Mouse (Mus musculus) adrenal gland, adult 8-10 months (tissue): Measurements from ENCODE around the gene Gdf5. TPM values are rescaled to one million over a fixed set of nuclear protein-coding genes. Genes with fewer than 3 reads are reported as not detected.
"Not testable (repeated sequence)": the region's sequence is repeated elsewhere in the genome, so short reads cannot be mapped to it uniquely, and the experiment has no call there.

Experiments
- DNase-seq: peaks from one replicate; pipeline ENCODE4 v3.0.0; 2022
- total RNA-seq, 4 experiments: library from RNA; stranded (reverse); gene quantifications; 2 replicates each; pipeline ENCODE4 v1.2.4; 2022

Gene Gdf5
- total RNA-seq, 4 experiments from 2014 or later: 0.18 to 0.77 (median 0.48) TPM

DNA sequence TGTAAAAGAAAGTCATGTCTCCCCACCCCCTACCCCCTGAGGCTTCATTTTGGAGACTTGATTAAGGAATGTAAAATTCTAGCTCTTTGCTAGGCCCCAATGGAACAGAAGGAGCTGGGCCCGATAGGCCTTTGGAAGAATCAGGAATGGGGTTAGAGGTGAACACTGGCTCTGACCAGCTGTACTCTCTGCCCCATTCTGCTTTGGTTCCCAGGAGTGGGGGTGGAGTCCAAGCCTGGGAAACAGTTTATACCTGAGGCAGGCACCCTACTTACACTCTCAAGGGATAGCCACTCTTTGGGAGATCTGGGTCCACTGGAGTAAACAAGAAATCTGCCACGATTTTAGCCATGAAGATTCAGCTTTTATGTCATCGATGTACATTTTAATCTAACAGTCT is 4.5 kb downstream of the Gdf5 start, which contains the start of gene Gm15557:
Gm15557 (plus strand) TSS at position 48 of the 400 bp plus-strand sequence.
- DNase-seq: no peak

DNA sequence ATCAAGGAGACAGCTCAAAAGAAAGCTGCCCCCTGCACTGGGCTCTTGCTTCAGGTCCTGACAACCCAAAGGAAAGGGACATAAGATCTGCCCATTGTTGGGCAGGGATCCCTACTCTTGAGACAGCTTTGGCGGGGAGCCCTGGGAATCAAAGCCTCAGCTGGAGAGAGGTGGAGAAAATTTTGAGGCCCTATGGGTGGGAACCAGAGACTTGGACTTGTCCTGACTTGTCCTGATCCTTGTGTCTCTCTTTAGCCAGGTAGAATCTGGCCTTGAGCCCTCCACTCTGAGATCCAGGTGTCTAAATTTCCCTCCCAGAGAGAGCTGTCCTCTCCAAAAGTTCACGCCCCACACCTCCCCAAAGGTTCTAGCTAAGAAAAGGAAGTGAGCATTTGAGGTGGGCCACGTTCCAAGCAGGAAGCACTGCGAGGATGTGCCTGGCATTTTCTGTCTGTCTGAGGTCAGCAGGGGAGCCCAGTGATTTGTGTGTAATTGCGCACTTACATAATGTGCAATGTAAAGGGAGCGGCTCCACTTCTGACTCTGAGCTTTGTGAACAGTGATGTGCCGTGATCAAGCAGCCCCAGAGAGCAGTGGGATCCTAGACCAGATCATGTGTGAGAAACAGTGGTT is 5.2 kb downstream of the Gdf5 start:
- no peak for DNase-seq

DNA sequence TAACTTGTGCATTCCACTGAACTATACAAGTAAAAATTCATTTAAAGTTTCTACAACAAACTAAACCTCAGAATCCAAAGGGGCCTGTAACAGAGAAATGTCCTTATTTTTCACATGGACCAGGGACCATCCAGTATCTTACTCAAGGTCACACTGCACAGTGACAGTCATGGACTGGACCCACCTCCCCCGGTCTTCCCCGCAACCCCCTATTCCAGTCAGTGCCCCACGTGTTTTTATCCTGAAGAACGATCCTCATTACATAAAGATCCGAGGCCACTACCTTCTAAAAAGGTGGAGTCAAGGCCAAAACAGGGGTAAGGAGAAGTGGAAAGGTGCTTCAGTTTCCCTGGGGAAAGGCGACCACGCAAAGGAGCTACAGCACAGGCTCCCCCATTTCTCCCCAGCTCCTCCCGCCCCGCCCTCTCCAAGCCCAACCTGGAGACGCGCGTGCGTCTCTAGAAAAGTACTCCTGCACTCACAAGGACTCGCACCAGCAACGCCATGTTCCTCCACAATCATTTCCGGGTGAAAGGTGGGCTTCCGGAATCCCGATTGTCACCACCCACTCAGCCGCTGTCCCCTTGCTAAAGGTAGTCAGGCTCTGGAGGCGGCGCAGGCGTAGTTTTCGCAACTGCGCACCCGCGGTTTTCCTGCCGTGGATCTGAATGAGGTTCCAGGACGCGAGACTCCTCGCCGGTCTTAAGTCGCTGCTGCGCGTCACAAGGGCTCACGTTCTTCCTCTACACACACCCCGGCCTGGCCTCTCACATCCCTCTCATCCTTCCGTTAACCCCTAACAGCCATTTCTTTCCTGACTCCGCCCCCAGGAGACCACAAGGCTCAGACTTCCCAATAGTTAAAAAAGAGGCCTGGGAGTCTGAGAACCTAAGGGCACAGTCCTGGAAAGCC is 15.4 kb downstream of the Gdf5 start, which contains the start of gene Uqcc1:
Uqcc1 (minus strand) TSS at position 780 of the 912 bp plus-strand sequence.
- DNase-seq: peak; percentile 94

DNA sequence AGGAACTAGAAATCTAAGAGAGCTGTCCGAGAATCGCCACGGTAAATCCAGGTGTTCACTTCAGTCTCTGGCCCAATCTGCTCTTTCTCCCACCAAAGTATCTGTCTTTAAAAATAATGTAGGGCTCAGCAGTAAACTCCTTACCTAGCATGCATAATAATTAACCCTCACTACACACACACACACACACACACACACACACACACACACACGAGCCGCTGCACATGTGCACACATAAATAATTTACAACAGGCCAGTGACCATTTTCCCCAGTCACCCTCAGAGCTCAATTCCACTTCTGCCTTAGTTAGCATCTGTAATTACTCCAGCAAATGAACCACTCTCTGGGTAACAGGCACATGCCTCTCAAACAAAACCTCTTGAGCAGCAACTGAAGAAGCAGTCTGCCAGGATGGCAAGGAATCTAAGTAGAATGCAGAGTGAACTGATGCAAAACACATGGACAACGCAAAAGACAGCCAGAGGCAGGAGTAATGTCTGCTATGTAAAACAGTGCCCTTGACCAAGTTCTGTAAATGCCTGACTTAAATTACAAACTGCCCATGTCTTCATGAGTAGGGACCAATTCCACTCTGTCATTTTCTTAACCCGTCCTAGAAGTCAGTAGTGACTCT is 16.3 kb downstream of the Gdf5 start:
- DNase-seq: no peak

DNA sequence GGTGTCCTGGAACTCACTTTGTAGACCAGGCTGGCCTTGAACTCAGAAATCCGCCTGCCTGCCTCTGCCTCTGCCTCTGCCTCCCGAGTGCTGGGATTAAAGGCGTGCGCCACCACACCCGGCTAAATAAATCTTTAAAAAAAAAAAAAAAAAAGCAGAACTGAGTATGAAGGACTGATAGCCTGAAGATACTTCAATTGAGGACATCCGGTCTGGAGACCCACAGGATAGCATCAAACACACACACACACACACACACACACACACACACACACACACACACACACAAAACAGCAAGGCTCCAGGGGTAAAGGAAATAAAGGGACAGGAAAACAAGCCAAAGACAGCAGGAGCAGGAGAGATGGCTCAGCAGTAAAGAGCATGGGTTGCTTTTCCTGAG is 20.0 kb downstream of the Gdf5 start:
- not testable (repeated sequence) for DNase-seq

DNA sequence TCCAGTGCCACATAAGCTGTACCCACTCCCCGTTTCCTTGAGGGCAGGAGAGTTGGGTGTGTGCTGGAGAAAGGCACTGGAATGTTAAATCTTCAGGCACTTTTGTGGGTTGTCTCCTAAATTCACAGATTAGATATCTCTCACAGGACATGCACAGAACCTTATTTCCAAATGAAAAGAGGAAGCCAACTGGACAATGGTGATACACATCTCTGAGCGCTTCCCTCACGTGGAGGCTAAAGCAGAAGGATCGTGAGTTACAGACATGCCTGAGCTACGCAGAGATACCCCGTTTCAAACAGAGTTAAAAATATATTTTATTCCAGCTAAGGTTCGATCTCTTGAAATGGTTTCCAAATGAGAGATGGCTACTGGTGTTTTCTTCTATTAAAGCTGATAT is 22.0 kb downstream of the Gdf5 start:
- no peak for DNase-seq

DNA sequence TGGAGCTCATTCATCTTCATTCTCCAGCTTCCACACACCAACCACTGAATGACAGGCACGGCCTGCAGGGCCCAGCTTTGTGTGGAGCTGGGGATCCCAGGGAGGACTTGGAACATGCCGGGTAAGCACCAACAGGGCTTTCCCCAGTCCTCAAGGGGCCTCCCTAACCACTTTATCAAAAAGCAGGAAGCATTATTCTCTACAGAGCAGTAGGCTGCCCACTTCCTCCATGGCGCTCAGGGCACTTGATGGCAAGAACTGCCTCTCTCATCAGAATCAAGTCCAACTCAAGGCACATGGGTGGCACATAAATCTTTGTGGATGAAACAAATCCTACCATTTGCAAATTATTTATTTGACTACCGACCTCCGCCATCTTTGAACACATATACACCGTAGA is 30.5 kb downstream of the Gdf5 start:
- DNase-seq: no peak

DNA sequence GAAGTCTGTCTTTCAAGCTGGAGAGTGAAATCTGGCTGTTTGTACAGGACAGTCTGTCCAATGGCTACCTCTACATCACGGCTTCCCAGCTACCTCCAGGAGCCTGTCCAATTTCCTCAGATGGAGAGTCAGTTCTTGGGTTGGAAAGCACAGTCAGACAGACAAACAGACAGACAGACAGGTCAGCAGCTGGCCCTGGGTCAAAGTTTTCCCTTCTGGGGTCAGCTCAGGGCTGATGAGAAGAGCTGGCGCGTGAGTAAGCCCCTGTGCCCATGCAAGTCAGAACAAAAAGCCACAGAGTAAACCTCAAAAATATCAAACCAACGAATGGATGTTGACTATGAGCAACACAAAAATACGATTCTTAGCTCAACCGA is 41.5 kb downstream of the Gdf5 start:
- DNase-seq: no peak

DNA sequence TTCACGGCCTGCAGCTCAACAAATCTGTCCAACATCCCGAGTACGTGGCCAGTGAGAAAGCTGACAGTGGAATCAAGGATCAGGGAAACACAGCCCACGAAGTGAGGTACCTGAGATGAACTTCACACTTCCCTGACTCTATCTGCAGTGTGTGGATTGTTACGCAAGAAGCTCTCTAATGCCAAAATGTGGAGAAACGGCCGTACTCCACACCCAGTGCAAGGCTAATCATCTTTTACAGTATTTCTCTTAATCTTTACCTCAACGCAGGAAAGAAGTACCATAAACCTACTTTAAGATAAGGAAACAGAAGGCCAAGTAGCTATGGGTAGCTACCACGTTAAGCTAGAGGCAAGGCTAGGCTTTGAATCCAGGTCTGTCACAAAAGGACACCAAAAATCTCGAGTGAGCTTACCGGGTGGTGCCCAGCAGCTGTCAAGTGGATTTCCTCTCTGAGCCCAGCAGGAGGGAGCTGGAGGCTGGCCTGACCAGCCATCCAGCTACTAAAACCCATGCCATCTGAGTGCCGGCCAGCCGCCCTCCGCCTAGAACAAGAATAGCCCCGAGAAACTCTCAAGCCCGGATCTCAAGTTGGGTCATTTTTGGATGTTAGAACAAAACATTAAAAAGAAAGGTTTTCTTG is 42.1 kb downstream of the Gdf5 start:
- DNase-seq: no peak

DNA sequence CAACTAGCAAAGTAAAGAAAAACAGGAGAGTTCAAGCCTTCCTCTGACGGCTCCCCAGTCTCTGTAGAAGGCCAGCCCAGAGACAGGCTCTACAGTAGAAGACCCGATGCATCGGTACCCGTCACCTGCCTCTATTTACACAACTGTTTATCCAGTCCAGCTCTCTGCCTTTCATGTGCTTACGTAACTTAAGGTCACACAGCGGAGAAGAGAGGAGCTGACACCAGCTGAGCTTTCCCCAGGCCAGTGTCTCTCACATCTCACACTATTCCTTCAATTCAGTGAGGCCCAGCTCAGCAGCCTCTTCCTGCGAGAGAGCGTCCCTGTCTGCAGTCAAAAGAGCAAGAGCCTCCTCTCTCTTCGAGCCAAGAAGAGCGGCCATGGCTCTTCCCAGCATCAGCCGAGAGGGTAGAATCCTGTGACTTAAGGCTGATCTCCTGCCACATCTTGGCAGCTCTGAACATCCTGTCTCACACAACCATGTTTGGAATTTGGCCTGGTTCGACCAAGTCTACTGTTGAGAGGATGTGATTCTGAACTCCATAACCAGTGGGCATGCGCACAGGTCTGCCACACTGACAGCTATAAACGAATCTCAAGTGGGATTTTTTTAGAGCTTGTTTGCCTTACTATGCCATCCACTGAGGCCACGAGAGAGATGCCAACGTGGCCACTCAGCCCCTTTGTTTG is 50.0 kb downstream of the Gdf5 start:
- no peak for DNase-seq

DNA sequence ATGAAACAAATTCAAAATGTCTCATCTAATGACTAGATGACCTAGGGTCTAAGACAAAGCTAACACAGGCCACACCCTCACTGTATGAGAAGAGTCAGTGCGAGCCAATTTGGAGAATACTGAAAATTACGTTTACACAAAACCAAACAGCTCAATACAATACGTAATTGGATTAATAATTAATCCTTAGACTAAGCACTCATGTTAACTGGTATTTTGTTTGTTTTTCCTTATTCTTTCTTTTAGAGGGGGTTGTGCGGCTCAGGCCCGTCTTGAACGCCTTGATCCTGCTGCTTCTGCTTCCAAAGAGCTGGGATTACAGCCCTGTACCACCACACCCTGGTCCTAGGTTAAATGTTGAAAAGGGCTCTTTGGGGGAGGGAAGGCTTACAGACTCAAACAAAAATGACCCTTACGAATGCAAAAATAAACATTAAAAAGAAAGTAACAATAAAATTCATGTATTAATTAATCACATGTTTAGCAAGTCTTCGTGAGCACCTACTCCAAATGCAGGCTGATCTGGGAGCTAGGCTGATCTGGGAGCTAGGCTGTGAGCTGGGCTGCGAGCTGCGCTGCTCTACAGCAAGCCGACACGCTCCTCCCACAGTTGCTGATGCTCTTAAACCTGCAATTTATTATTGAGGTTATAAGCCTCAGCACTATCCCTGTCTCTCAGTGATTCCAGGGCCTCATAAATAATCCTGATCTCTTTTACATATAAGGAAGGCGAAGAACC is 50.7 kb downstream of the Gdf5 start:
- DNase-seq: no peak

Other genes starting within 250 kb of the Gdf5 start
- 10 to 100 TPM; 41.1 to 65.1 (median 54.5) TPM for gene Edem2, start 215.9 kb downstream of the Gdf5 start, total RNA-seq
- not detected for gene Gm17581, start 209.5 kb downstream of the Gdf5 start, total RNA-seq
- gene Procr, start 194.2 kb downstream of the Gdf5 start, total RNA-seq: 10 to 100 TPM; 26.6 to 47.2 (median 39.0) TPM
- 1 to 10 TPM; 1.2 to 4.5 (median 2.6) TPM for gene Mmp24, start 170.0 kb downstream of the Gdf5 start, total RNA-seq
- gene BC029722, start 125.9 kb downstream of the Gdf5 start, total RNA-seq: 100 to 1,000 TPM; 285 to 331 (median 289) TPM
- gene Eif6, start 118.4 kb downstream of the Gdf5 start, total RNA-seq: 100 to 1,000 TPM; 139 to 179 (median 160) TPM
- under 1 TPM in 3 of 4 experiments, not detected in 1; 0.06 to 0.15 (median 0.10) TPM for gene Fam83c, start 110.5 kb downstream of the Gdf5 start, total RNA-seq
- gene Uqcc1, start 15.1 kb downstream of the Gdf5 start, total RNA-seq: 100 to 1,000 TPM; 123 to 147 (median 135) TPM
- not detected for gene Gm15557, start 4.6 kb downstream of the Gdf5 start, total RNA-seq
- gene Cep250, start 11.1 kb upstream of the Gdf5 start, total RNA-seq: 10 to 100 TPM; 12.6 to 27.5 (median 19.7) TPM
- 1 to 10 TPM; 1.3 to 6.1 (median 3.5) TPM for gene 6430550D23Rik, start 62.6 kb upstream of the Gdf5 start, total RNA-seq
- gene Ergic3, start 62.7 kb upstream of the Gdf5 start, total RNA-seq: 100 to 1,000 TPM; 207 to 250 (median 232) TPM
- gene Fer1l4, start 107.6 kb upstream of the Gdf5 start, total RNA-seq: not detected
- 1 to 10 TPM; 2.2 to 7.1 (median 4.4) TPM for gene Spag4, start 119.8 kb upstream of the Gdf5 start, total RNA-seq
- gene Cpne1, start 166.6 kb upstream of the Gdf5 start, total RNA-seq: 10 to 100 TPM; 45.5 to 63.4 (median 53.0) TPM
- 10 to 100 TPM; 18.9 to 39.2 (median 28.6) TPM for gene Rbm12, start 166.6 kb upstream of the Gdf5 start, total RNA-seq
- gene Gm28036, start 181.7 kb upstream of the Gdf5 start, total RNA-seq: 10 to 100 TPM; 18.9 to 32.6 (median 24.2) TPM
- 100 to 1,000 TPM; 238 to 388 (median 304) TPM for gene Romo1, start 198.7 kb upstream of the Gdf5 start, total RNA-seq
- gene Nfs1, start 198.8 kb upstream of the Gdf5 start, total RNA-seq: 100 to 1,000 TPM in 2 of 4 experiments, 10 to 100 TPM in 2; 93.4 to 102 (median 100) TPM
- 100 to 1,000 TPM; 313 to 619 (median 423) TPM for gene Rbm39, start 234.9 kb upstream of the Gdf5 start, total RNA-seq